Mouse (Mus musculus) ES-E14 (cell line): ENCODE measurements around the gene Trarg1. TPM values are rescaled to one million over a fixed set of nuclear protein-coding genes. Genes with fewer than 3 reads are reported as not detected.

Experiments used
- DNase-seq: peaks from one replicate; pipeline ENCODE4 v3.0.0-alpha.2; 2013; ENCODE audit warnings: low read depth, low spot score
- H3K27ac ChIP-seq: 2 replicates; pipeline ENCODE4 v1.5.1; 2012; ENCODE audit warnings: low read depth, mild to moderate bottlenecking, low read length, moderate library complexity, mixed read lengths; ENCODE audit not compliant: poor library complexity, insufficient read depth, severe bottlenecking
- H3K36me3 ChIP-seq: 2 replicates; pipeline ENCODE4 v1.6.1; 2012; ENCODE audit warnings: mild to moderate bottlenecking, low read length, moderate library complexity, mixed read lengths; ENCODE audit not compliant: control insufficient read depth, poor library complexity, insufficient read depth, severe bottlenecking
- H3K4me1 ChIP-seq, 2 experiments: fragments of 150-350 bp in 1 of 2; sonication (generic) in 1 of 2; 2 replicates each; pipeline ENCODE4 v1.6.1; 2012; ENCODE audit warnings: low read length in 2 of 2, mild to moderate bottlenecking in 1 of 2, mixed read lengths in 1 of 2; ENCODE audit not compliant: control insufficient read depth in 2 of 2, insufficient read depth in 2 of 2, poor library complexity in 1 of 2
- H3K4me3 ChIP-seq, 2 experiments: fragments of 150-350 bp in 1 of 2; sonication (generic) in 1 of 2; 2 replicates each; pipeline ENCODE4 v1.5.1; 2012; ENCODE audit warnings: low read length in 2 of 2, low read depth in 1 of 2, mild to moderate bottlenecking in 1 of 2, mixed read lengths in 1 of 2; ENCODE audit not compliant: insufficient read depth in 1 of 2, poor library complexity in 1 of 2, severe bottlenecking in 1 of 2
- H3K9ac ChIP-seq: 2 replicates; pipeline ENCODE4 v1.6.1; 2012; ENCODE audit warnings: low read depth, mild to moderate bottlenecking, low read length, mixed read lengths; ENCODE audit not compliant: poor library complexity, insufficient read depth, severe bottlenecking
- H3K9me3 ChIP-seq: fragments of 150-350 bp; sonication (generic); 2 replicates; pipeline ENCODE4 v1.6.1; 2012; ENCODE audit warnings: low read depth, mild to moderate bottlenecking, low read length; ENCODE audit not compliant: control insufficient read depth, insufficient read depth
- CHD2 ChIP-seq: IDR thresholded peaks from 2 replicates; pipeline ENCODE4 v1.6.1; 2014; ENCODE audit warnings: mild to moderate bottlenecking, low read depth, low read length, inconsistent platforms
- HCFC1 ChIP-seq: IDR thresholded peaks from 2 replicates; pipeline ENCODE4 v1.6.1; 2012; ENCODE audit warnings: low read length, inconsistent platforms, borderline replicate concordance; ENCODE audit not compliant: insufficient read depth
- MAFK ChIP-seq: IDR thresholded peaks from 2 replicates; pipeline ENCODE4 v1.6.1; 2014; ENCODE audit warnings: mild to moderate bottlenecking, low read depth, low read length, inconsistent platforms; ENCODE audit not compliant: insufficient read depth
- ZC3H11A ChIP-seq: IDR thresholded peaks from 2 replicates; pipeline ENCODE4 v1.6.1; 2012; ENCODE audit warnings: low read depth, mild to moderate bottlenecking, inconsistent platforms, low read length, borderline replicate concordance
- ZNF384 ChIP-seq: IDR thresholded peaks from 2 replicates; pipeline ENCODE4 v1.6.1; 2012; ENCODE audit warnings: low read depth, low read length, inconsistent platforms
- in situ Hi-C, 2 experiments: fragments of 600-800 bp; cut with MboI; formaldehyde crosslinking; loops; one replicate each; pipeline ENCODE4 v1.15.1; 2025; ENCODE audit warnings: low sequenced_read_pairs in 2 of 2, inconsistent platforms in 1 of 2; ENCODE audit not compliant: unreplicated experiment in 2 of 2
- total RNA-seq: library from RNA; depleted of rRNA; stranded (reverse); fragments of 300-350 nt; gene quantifications from 2 replicates; pipeline ENCODE4 v1.2.3, GENCODE M21; 2012

The Trarg1 gene
- total RNA-seq, 1 experiment, result not detected

DNA sequence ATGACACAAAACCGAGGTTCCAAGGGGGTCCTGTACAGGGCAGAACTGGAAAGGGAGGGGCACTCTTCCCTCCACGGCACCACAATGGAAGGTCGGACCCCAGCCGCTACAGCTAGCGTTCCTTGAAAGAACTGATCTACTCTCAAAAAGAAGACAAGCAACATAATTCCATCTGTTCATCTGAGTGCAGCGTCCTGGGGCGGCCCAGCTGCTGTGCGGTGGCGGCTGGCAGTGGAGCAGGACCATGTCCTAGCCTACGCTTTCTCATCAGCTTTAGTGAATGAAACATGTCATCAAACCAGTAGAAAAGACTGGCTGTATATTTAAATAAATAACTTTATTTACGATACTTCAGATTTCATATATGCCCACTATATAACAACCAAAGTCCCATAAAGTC, 48.5 kb downstream of the Trarg1 start:
- H3K9ac ChIP-seq, result no peak overlapping the region
- in situ Hi-C loops, result no loop called here
- H3K4me3 ChIP-seq, result no peak overlapping the region
- H3K4me1 ChIP-seq, result peaks cover 0 to 5% of the 10 kb centered on the region in 2 experiments; a peak in 1 of 4 replicates
- no peaks in the 10 kb centered on the region for H3K9me3 ChIP-seq
- TF ChIP-seq CHD2, result no peak
- no peak for TF ChIP-seq HCFC1
- TF ChIP-seq MAFK, result no peak
- no peak for TF ChIP-seq ZNF384
- no peak for TF ChIP-seq ZC3H11A
- H3K27ac ChIP-seq, result no peak overlapping the region
- no peak for DNase-seq
- peaks cover 10% of the 10 kb centered on the region; the same call in 1 of the 2 replicates for H3K36me3 ChIP-seq

GRCm38 (mm10) chr11:76730650-76731049, 51.0 kb downstream of the Trarg1 start:
- H3K9ac ChIP-seq, result no peak overlapping the region
- no peak overlapping the region for H3K4me3 ChIP-seq
- TF ChIP-seq MAFK (no peak), ZC3H11A (no peak), ZNF384 (no peak), CHD2 (no peak)
- no peak overlapping the region for H3K27ac ChIP-seq
- DNase-seq, result no peak
- H3K36me3 ChIP-seq, result peaks cover 11% of the 10 kb centered on the region; the same call in 1 of the 2 replicates
- peaks cover 0 to 5% of the 10 kb centered on the region in 2 experiments; a peak in 1 of 4 replicates for H3K4me1 ChIP-seq
- in situ Hi-C loops, result no loop called here
- H3K9me3 ChIP-seq, result no peaks in the 10 kb centered on the region

DNA sequence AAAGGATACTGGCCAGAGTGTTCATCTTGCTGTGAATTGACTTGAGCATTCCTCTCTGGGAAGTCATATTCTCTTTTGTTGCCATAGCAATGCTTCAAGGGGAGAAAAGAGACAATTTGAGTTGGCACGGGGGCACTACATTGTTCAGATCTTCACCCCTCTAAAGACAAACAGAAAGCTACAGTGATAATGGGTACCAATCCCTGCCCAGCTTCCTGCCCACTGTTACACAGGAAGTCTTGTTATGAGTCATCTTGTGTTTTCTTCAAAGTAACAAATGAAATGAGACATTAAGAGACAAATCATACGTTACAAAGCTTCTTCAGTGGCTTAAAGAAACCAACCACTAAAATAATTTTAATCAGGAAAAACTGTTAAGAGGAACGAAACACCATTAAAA, 55.0 kb downstream of the Trarg1 start:
- H3K36me3 ChIP-seq, result peaks cover 6% of the 10 kb centered on the region; the same call in 1 of the 2 replicates
- DNase-seq, result no peak
- in situ Hi-C loops, result no loop called here
- H3K4me1 ChIP-seq, result peaks cover 0 to 5% of the 10 kb centered on the region in 2 experiments; a peak in 1 of 4 replicates
- TF ChIP-seq ZC3H11A, result no peak
- no peak for TF ChIP-seq CHD2
- no peak for TF ChIP-seq HCFC1
- no peak for TF ChIP-seq MAFK
- TF ChIP-seq ZNF384, result no peak
- H3K9ac ChIP-seq, result no peak overlapping the region
- H3K27ac ChIP-seq, result no peak overlapping the region
- no peaks in the 10 kb centered on the region for H3K9me3 ChIP-seq
- H3K4me3 ChIP-seq, result no peak overlapping the region

GRCm38 (mm10) chr11:76735753-76736324, 56.2 kb downstream of the Trarg1 start:
- in situ Hi-C loops, result no loop called here
- Histone ChIP-seq H3K4me1 (no peaks in the 10 kb centered on the region), H3K4me3 (no peak overlapping the region), H3K36me3 (peaks cover 3% of the 10 kb centered on the region; the same call in 1 of the 2 replicates), H3K9ac (no peak overlapping the region), H3K9me3 (no peaks in the 10 kb centered on the region), H3K27ac (no peak overlapping the region)
- TF ChIP-seq ZNF384, result no peak
- no peak for TF ChIP-seq HCFC1
- no peak for TF ChIP-seq CHD2
- no peak for TF ChIP-seq ZC3H11A
- TF ChIP-seq MAFK, result no peak
- no peak for DNase-seq
